Mouse (Mus musculus) megakaryocyte, embryonic 14.5 days (primary cell): Measurements from ENCODE around the gene Foxp2. TPM values are rescaled to one million over a fixed set of nuclear protein-coding genes. Genes with fewer than 3 reads are reported as not detected.

Source experiments
- H3K27me3 ChIP-seq: replicated peaks from 2 replicates; pipeline ENCODE3; 2012; ENCODE audit warnings: inconsistent platforms
- H3K36me3 ChIP-seq: replicated peaks from 2 replicates; pipeline ENCODE3; 2012; ENCODE audit warnings: low read length, inconsistent platforms, mixed read lengths
- H3K4me1 ChIP-seq: 2 replicates; pipeline ENCODE4 v1.6.1; 2012; ENCODE audit warnings: inconsistent platforms
- H3K4me3 ChIP-seq: replicated peaks from 2 replicates; pipeline ENCODE3; 2012; ENCODE audit warnings: moderate library complexity, mild to moderate bottlenecking, inconsistent platforms
- H3K9me3 ChIP-seq: 2 replicates; pipeline ENCODE4 v1.6.1; 2012; ENCODE audit warnings: inconsistent platforms
- FLI1 ChIP-seq: IDR thresholded peaks from 2 replicates; pipeline ENCODE4 v1.6.1; 2012; ENCODE audit warnings: low read length, inconsistent platforms, mixed read lengths
- GATA1 ChIP-seq: IDR thresholded peaks from 3 replicates; pipeline ENCODE4 v1.6.1; 2012; ENCODE audit warnings: mixed read lengths, low read length, inconsistent platforms, borderline replicate concordance
- polyA plus RNA-seq: library from polyadenylated mRNA; stranded (reverse); fragments of >175 nt; gene quantifications from 2 replicates; pipeline ENCODE4 v1.2.3, GENCODE M21; 2012; ENCODE audit warnings: low replicate concordance; ENCODE audit not compliant: insufficient read depth

The Foxp2 gene
- polyA plus RNA-seq, 1 experiment, result not detected

DNA sequence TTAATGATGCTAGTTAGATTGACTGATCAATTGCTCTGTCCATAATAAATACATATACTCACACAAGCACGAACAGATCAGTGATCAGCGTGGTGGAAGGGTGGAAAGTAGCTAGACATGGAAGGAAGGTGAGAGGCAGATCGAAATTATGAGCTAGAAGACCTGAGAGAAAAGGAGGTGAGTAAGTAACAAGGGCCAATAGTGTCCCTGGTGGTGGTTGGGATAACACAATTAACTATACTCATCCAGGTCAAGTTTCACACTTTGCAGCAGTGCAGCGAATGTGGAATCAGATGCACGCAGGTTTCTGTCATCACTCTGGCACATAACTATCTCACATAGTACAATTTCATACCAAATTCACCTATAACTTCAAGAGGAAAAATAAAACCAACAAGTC lies 291.7 kb downstream of the Foxp2 start:
- no peak for TF ChIP-seq GATA1
- no peak for TF ChIP-seq FLI1
- Histone ChIP-seq H3K36me3 (no peaks in the 10 kb centered on the region), H3K4me3 (no peak overlapping the region), H3K4me1 (no peaks in the 10 kb centered on the region), H3K9me3 (no peaks in the 10 kb centered on the region), H3K27me3 (no peaks in the 10 kb centered on the region)

DNA sequence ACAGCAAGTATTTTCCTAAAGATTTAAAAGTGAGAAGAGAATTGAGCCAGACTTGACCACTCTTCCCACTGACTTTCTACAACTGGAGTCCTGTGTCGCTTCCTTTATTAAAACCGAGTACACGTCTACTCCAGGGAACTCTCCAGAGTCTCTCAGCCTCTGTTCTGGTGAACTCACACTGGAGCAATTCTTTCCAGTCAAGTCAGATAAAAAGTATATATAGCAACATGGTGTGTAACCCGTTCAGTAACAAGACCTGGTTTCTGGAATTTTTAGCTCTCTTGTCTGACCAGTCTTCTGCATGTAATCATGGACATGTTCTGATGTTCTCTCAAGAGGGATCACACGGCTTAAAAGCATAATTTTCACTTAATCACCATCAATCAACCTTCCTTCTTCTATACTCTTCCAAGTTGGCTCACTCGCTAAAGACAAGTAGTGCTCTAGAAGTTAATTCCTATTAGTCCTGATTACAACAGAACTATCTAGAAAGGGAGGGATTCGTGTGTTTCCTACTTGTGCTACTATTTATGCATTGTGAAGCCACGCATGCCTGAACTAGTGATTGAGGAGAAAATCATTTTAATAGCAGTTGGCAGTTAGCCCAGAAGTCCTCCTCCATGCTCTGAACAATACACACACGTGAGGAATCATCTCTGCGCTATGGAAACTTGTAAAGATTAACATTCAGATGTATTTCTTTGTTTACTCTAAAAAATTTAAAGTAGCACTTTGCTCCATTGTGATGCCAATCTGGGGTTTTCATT lies 341.2 kb downstream of the Foxp2 start:
- Histone ChIP-seq H3K9me3 (no peaks in the 10 kb centered on the region), H3K27me3 (no peaks in the 10 kb centered on the region), H3K36me3 (no peaks in the 10 kb centered on the region), H3K4me1 (no peaks in the 10 kb centered on the region), H3K4me3 (no peak overlapping the region)
- TF ChIP-seq FLI1 (no peak), GATA1 (no peak)

DNA sequence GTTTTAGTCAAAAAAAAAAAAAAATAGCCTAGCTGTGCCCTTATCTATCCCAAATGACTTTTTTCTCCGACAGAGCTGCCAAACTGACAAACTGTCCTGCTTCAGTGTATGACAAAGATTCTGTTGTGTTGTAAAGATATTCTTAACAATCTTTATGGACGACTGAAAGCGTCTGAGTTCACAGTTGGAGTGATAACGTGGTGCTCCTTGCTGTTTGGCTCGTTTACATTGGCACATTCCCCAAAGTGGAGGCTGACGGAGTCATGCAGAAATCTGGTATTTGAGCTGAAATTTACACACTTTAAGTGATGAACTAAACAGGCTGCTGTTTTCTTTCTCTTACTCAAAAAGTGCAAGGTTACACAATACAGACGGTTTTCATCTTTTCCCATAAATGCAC lies 356.2 kb downstream of the Foxp2 start:
- H3K36me3 ChIP-seq, result no peaks in the 10 kb centered on the region
- no peaks in the 10 kb centered on the region for H3K9me3 ChIP-seq
- H3K27me3 ChIP-seq, result no peaks in the 10 kb centered on the region
- no peak for TF ChIP-seq FLI1
- no peak for TF ChIP-seq GATA1
- no peak overlapping the region for H3K4me3 ChIP-seq
- no peaks in the 10 kb centered on the region for H3K4me1 ChIP-seq

- Histone ChIP-seq H3K27me3 (no peaks in the 10 kb centered on the region), H3K4me1 (no peaks in the 10 kb centered on the region), H3K4me3 (no peak overlapping the region), H3K9me3 (no peaks in the 10 kb centered on the region), H3K36me3 (no peaks in the 10 kb centered on the region)
- TF ChIP-seq GATA1, result no peak
- TF ChIP-seq FLI1, result no peak
These were observed 356.7 kb downstream of the Foxp2 start for GRCm38 (mm10) chr6:15257893-15258292.

- no peaks in the 10 kb centered on the region for H3K36me3 ChIP-seq
- no peaks in the 10 kb centered on the region for H3K9me3 ChIP-seq
- H3K27me3 ChIP-seq, result no peaks in the 10 kb centered on the region
- H3K4me3 ChIP-seq, result no peak overlapping the region
- TF ChIP-seq FLI1, result no peak
- no peak for TF ChIP-seq GATA1
- H3K4me1 ChIP-seq, result no peaks in the 10 kb centered on the region
These were observed 367.0 kb downstream of the Foxp2 start for GRCm38 (mm10) chr6:15268136-15268535.

DNA sequence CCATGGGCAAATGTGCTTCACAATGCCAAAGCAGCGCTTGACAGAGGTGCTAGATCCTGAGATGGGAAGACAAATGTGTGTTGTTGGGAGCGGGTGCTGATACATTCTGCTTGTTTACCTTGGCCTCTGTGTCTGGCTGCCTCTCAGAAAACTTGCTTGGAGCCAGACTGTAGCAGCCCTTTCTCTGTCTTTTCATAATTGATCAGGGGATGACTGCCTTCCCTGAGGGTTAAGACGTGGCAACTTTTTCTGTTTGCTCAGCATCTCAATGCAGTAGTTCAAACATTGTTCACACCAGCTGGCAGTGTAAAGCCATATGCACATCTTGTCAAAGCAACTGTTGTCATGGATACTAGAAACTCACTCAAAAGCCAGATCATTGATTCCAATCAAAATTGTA lies 384.1 kb downstream of the Foxp2 start:
- Histone ChIP-seq H3K9me3 (no peaks in the 10 kb centered on the region), H3K27me3 (no peaks in the 10 kb centered on the region), H3K4me1 (no peaks in the 10 kb centered on the region), H3K4me3 (no peak overlapping the region), H3K36me3 (no peaks in the 10 kb centered on the region)
- TF ChIP-seq GATA1, result no peak
- no peak for TF ChIP-seq FLI1

DNA sequence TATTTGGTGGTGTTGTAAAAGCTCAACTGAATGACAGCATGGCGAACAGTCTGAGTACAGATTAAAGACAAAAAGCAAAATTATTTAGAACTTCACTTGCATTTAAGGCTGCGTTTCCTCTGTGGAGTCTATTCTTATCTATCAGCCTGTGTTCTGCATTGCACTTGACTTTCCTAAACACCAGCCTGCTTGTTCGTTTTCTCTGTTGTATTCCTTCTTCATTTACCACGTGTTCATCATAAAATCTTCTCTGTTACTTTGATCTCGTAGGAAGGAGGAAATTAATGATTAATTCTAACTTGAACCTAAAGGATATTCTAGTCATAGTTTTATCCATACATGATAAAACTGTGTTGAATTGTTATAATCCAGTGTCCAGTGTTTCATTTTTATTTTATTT lies 392.9 kb downstream of the Foxp2 start:
- no peak for TF ChIP-seq FLI1
- TF ChIP-seq GATA1, result no peak
- no peaks in the 10 kb centered on the region for H3K27me3 ChIP-seq

GRCm38 (mm10) chr6:15299279-15299678 lies 398.1 kb downstream of the Foxp2 start:
- Histone ChIP-seq H3K4me3 (no peak overlapping the region), H3K36me3 (no peaks in the 10 kb centered on the region), H3K9me3 (0 out of 2 replicates have a peak, but pooled peaks cover 3% of the 10 kb centered on the region), H3K4me1 (no peaks in the 10 kb centered on the region), H3K27me3 (no peaks in the 10 kb centered on the region)
- TF ChIP-seq FLI1, result no peak
- TF ChIP-seq GATA1, result no peak

More for the DNA sequence above, 392.9 kb downstream of the Foxp2 start:
- H3K4me1 ChIP-seq, result no peaks in the 10 kb centered on the region
- H3K36me3 ChIP-seq, result no peaks in the 10 kb centered on the region
- H3K9me3 ChIP-seq, result 0 out of 2 replicates have a peak, but pooled peaks cover 3% of the 10 kb centered on the region
- H3K4me3 ChIP-seq, result no peak overlapping the region

DNA sequence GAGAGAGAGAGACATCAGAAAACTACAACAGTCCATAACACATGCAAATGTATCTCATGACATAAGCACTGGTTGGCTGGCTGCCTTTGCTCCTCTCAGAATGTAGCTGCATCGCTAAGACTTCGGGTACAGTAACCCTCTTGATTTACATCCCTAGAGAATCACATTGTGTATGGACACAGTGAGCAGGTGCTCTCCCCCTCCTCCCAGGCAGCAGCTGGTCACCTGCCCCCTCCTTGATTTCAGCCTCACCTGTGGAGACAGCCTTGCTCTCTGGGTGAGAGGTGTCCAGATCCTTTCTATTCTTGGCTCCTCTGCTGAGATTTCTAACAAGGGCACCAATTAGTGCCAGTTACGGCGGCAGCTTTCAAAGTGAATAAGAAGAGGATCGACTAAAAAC lies 409.5 kb downstream of the Foxp2 start:
- TF ChIP-seq GATA1, result no peak
- no peak for TF ChIP-seq FLI1
- Histone ChIP-seq H3K4me1 (no peaks in the 10 kb centered on the region), H3K9me3 (peaks cover 6% of the 10 kb centered on the region; the same call in 1 of the 2 replicates), H3K4me3 (no peak overlapping the region), H3K36me3 (no peaks in the 10 kb centered on the region), H3K27me3 (no peaks in the 10 kb centered on the region)

- H3K27me3 ChIP-seq, result no peaks in the 10 kb centered on the region
- H3K4me1 ChIP-seq, result no peaks in the 10 kb centered on the region
- no peak overlapping the region for H3K4me3 ChIP-seq
- no peak for TF ChIP-seq FLI1
- no peak for TF ChIP-seq GATA1
- H3K9me3 ChIP-seq, result no peaks in the 10 kb centered on the region
- no peaks in the 10 kb centered on the region for H3K36me3 ChIP-seq
These were observed 415.8 kb downstream of the Foxp2 start for GRCm38 (mm10) chr6:15316948-15317347.
